Comparison of ENCODE assay signal across 15 mouse cellular contexts in genomic region chr15:80683151-80683550, GRCm38 (mm10). TPM values are rescaled to one million over a fixed set of nuclear protein-coding genes. Genes with fewer than 3 reads are reported as not detected.
DNase-seq lines count a peak whose midpoint lies in the region; ATAC-seq and TF ChIP-seq lines count a peak whose summit lies in the region.
"Had no signal": no experiment of that assay in that cellular context is flagged by ENCODE, and none has a peak within 500 bp of the region (broad histone marks: within the 10 kb centered on the region; RNA-seq: fewer than 3 reads in every experiment).

No protein-coding gene starts in this region.

- H3K4me1 ChIP-seq in liver, embryonic 15.5 days (replicated peaks): peaks cover 35% of the 10 kb centered on the region
- H3K4me1 ChIP-seq in intestine, embryonic 15.5 days (replicated peaks): peaks cover 55% of the 10 kb centered on the region
- peaks cover 59% of the 10 kb centered on the region for H3K4me1 ChIP-seq in kidney, embryonic 15.5 days
- peaks cover 43% of the 10 kb centered on the region for H3K4me1 ChIP-seq in small intestine, adult 2 months (ENCODE audit: control insufficient read depth, insufficient read depth, insufficient read length, low read length)

- H3K27me3 ChIP-seq in liver, embryonic 15.5 days: peaks cover 27% of the 10 kb centered on the region
- no peaks in the 10 kb centered on the region for H3K27me3 ChIP-seq in intestine, embryonic 15.5 days (replicated peaks)
- H3K27me3 ChIP-seq in kidney, embryonic 15.5 days: peaks cover 10% of the 10 kb centered on the region; the same call in 1 of the 2 replicates
- H3K27me3 ChIP-seq in small intestine, adult 2 months (ENCODE audit: control insufficient read depth, insufficient read depth, low read length): no peaks in the 10 kb centered on the region
- H3K27me3 ChIP-seq: limb, embryonic 15.5 days; neural tube, embryonic 12.5 days had no signal

- TF ChIP-seq POLR2A in small intestine, adult 2 months (IDR thresholded peaks at IDR 0.05; ENCODE audit: low read depth, low read length): no peak

- no peaks in the 10 kb centered on the region for H3K36me3 ChIP-seq in liver, embryonic 15.5 days (replicated peaks)
- H3K36me3 ChIP-seq in intestine, embryonic 15.5 days: no peaks in the 10 kb centered on the region
- no peaks in the 10 kb centered on the region for H3K36me3 ChIP-seq in kidney, embryonic 15.5 days
- 0 out of 2 replicates have a peak, but pooled peaks cover 2% of the 10 kb centered on the region for H3K36me3 ChIP-seq in small intestine, adult 2 months (ENCODE audit: control insufficient read depth, insufficient read depth, low read length)
- H3K36me3 ChIP-seq: heart, embryonic 13.5 days; limb, embryonic 15.5 days; neural tube, embryonic 12.5 days had no signal

- no peak overlapping the region for H3K9ac ChIP-seq in liver, embryonic 15.5 days
- H3K9ac ChIP-seq in intestine, embryonic 15.5 days: 0 out of 2 replicates have a peak overlapping the region, but pooled peaks have one; percentile 1
- H3K9ac ChIP-seq in kidney, embryonic 15.5 days: no peak overlapping the region
- H3K9ac ChIP-seq: heart, embryonic 13.5 days; limb, embryonic 15.5 days; neural tube, embryonic 12.5 days had no signal

- no peak for DNase-seq in liver
- DNase-seq in thymus, adult 18-20 months: no peak
- DNase-seq in cerebellum, postnatal 10 days: no peak
- DNase-seq in adrenal gland, adult 2 months: no peak
- DNase-seq: adrenal gland, adult 8-10 months; B cell, adult 2 months; cerebellum, adult 8-10 months had no signal

- H3K4me3 ChIP-seq in liver, embryonic 15.5 days (replicated peaks): no peak overlapping the region
- no peak overlapping the region for H3K4me3 ChIP-seq in intestine, embryonic 15.5 days (replicated peaks)
- H3K4me3 ChIP-seq in kidney, embryonic 15.5 days (replicated peaks): no peak overlapping the region
- no peak overlapping the region for H3K4me3 ChIP-seq in small intestine, adult 2 months (ENCODE audit: low read depth, low read length)
- H3K4me3 ChIP-seq: heart, embryonic 13.5 days; limb, embryonic 15.5 days; neural tube, embryonic 12.5 days had no signal

- H3K4me2 ChIP-seq in liver, embryonic 15.5 days: no peak overlapping the region
- H3K4me2 ChIP-seq in intestine, embryonic 15.5 days (replicated peaks): peak overlapping the region; percentile 1; the same call in 1 of the 2 replicates
- H3K4me2 ChIP-seq in kidney, embryonic 15.5 days: no peak overlapping the region
- H3K4me2 ChIP-seq: heart, embryonic 13.5 days; limb, embryonic 15.5 days; neural tube, embryonic 12.5 days had no signal

- H3K27ac ChIP-seq in liver, embryonic 15.5 days (replicated peaks): peak overlapping the region; percentile 33; the same call in 1 of the 2 replicates
- peak overlapping the region; percentile 59; the same call in 1 of the 2 replicates for H3K27ac ChIP-seq in intestine, embryonic 15.5 days
- peak overlapping the region; percentile 11 for H3K27ac ChIP-seq in kidney, embryonic 15.5 days
- peak overlapping the region; percentile 6; the same call in 1 of the 2 replicates for H3K27ac ChIP-seq in small intestine, adult 2 months (ENCODE audit: insufficient read depth, low read depth, low read length)
- H3K27ac ChIP-seq: heart, embryonic 13.5 days; limb, embryonic 15.5 days; neural tube, embryonic 12.5 days had no signal

- no peak for ATAC-seq in liver, embryonic 15.5 days (ENCODE audit: insufficient read depth)
- peak; percentile 76 for ATAC-seq in intestine, embryonic 15.5 days
- ATAC-seq in kidney, embryonic 15.5 days (replicated peaks; ENCODE audit: low FRiP score): 0 out of 2 replicates have a peak, but pooled peaks have one; percentile 9
- ATAC-seq: midbrain, embryonic 16.5 days had no signal

- H3K9me3 ChIP-seq in liver, embryonic 15.5 days (replicated peaks): no peaks in the 10 kb centered on the region
- H3K9me3 ChIP-seq in intestine, embryonic 15.5 days: no peaks in the 10 kb centered on the region
- no peaks in the 10 kb centered on the region for H3K9me3 ChIP-seq in kidney, embryonic 15.5 days (replicated peaks)
- H3K9me3 ChIP-seq: heart, embryonic 13.5 days; limb, embryonic 15.5 days; neural tube, embryonic 12.5 days had no signal

- 56% methylated on average over 6 of the region's 6 CpGs for WGBS in liver, embryonic 15.5 days (ENCODE audit: insufficient replicate concordance)
- 59% methylated on average over 6 of the region's 6 CpGs for WGBS in intestine, embryonic 15.5 days
- 79% methylated on average over 6 of the region's 6 CpGs for WGBS in kidney, embryonic 15.5 days
- WGBS in small intestine, adult 2 months: 37% methylated on average over 6 of the region's 6 CpGs

- TF ChIP-seq CTCF in small intestine, adult 2 months (IDR thresholded peaks at IDR 0.05; ENCODE audit: extremely low read depth, insufficient read length, insufficient replicate concordance, low read depth, low read length): no peak

RNA-seq across cellular contexts. Expression of gene Fam83f, which starts 11.5 kb away (rescaled TPM):
- polyA plus RNA-seq in liver, embryonic 15.5 days (2015; fragmentation: Nextera tagmentation; extraction: Ambion mirVana): 3.7 and 5.0 TPM in 2 replicates
- polyA plus RNA-seq in intestine, embryonic 15.5 days (2015; fragmentation: Nextera tagmentation; extraction: Ambion mirVana): 19.2 and 20.2 TPM in 2 replicates
- 3.8 and 4.1 TPM in 2 replicates for polyA plus RNA-seq in kidney, embryonic 15.5 days (2015; fragmentation: Nextera tagmentation; extraction: Ambion mirVana)
- polyA plus RNA-seq in small intestine, adult 2 months (2012; rRNA removed): 7.9 and 21.5 TPM in 2 replicates
- total RNA-seq in adrenal gland, adult 2 months (2021): under 1 TPM; 0.12 to 0.35 TPM
- 0.06 and 0.08 TPM in 2 replicates for polyA plus RNA-seq in adrenal gland, adult 2 months (2012; rRNA removed)

RNA-seq across cellular contexts. Expression of gene Tnrc6b, which starts 28.0 kb away (rescaled TPM):
- polyA plus RNA-seq in liver, embryonic 15.5 days (2015; fragmentation: Nextera tagmentation; extraction: Ambion mirVana): 18.3 and 20.8 TPM in 2 replicates
- 19.8 and 20.7 TPM in 2 replicates for polyA plus RNA-seq in intestine, embryonic 15.5 days (2015; fragmentation: Nextera tagmentation; extraction: Ambion mirVana)
- polyA plus RNA-seq in kidney, embryonic 15.5 days (2015; fragmentation: Nextera tagmentation; extraction: Ambion mirVana): 29.0 and 33.5 TPM in 2 replicates
- 7.5 and 13.3 TPM in 2 replicates for polyA plus RNA-seq in small intestine, adult 2 months (2012; rRNA removed)
- total RNA-seq in adrenal gland, adult 2 months (2021): 10 to 100 TPM; 43.0 to 52.0 TPM
- polyA plus RNA-seq in adrenal gland, adult 2 months (2012; rRNA removed): 14.3 and 19.8 TPM in 2 replicates

Comparison
In these comparisons a context has a peak if more than half of its experiments do, and no peak if none do; other contexts are left out.
1. H3K27ac ChIP-seq: peak in every context shown above with its lines; median percentile 59 in intestine, embryonic 15.5 days; 33 in liver, embryonic 15.5 days; 11 in kidney, embryonic 15.5 days; 6 in small intestine, adult 2 months.